Mouse (Mus musculus): Measurements from ENCODE around the gene Gm5724. TPM values are rescaled to one million over a fixed set of nuclear protein-coding genes. Genes with fewer than 3 reads are reported as not detected.

Gene Gm5724
- not detected in 2 replicates for polyA plus RNA-seq (2012)

GRCm38 (mm10) chr6:141773710-141774109 is at the start of gene Gm5724:
TSS of gene Gm5724 (minus strand) at chr6:141773810.

Other genes starting within 250 kb of the Gm5724 start
- gene Slco1c1, start 249.4 kb downstream of the Gm5724 start, polyA plus RNA-seq (2012) = not detected in 2 replicates
- not detected in 2 replicates for gene Slco1b2, start 144.3 kb downstream of the Gm5724 start, polyA plus RNA-seq (2012)
- gene Slco1a4, start 82.4 kb upstream of the Gm5724 start, polyA plus RNA-seq (2012) = not detected in 2 replicates
- gene Slco1a1, start 173.2 kb upstream of the Gm5724 start, polyA plus RNA-seq (2012) = not detected in 2 replicates
- gene Gm6614, start 237.6 kb upstream of the Gm5724 start, polyA plus RNA-seq (2012) = 0.04 TPM in 1 of 2 replicates, not detected in the other

Data from megakaryocyte-erythroid progenitor cell, adult 5 weeks (primary cell).